Mouse (Mus musculus): Measurements from ENCODE around the gene Rbm47.

DNA sequence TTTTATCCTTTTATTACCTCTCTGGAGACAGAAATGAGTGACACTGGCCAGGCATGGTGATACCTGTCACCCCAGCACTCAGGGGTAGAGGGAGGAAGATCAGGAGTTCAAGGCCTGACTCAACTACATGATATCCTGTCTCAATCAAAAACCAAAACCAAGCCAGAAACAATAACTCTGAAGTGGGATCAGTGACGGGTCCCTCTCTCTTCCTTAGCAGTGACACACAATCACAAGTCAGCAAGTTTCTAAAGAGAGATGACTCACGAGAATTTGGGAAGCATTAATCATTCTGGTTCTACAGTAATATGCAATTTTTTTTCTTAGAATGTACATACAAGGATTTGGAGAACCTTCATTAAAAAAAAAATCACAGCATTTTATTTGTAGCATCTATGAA, 199.7 kb downstream of the Rbm47 start:
- TF ChIP-seq POLR2A (IDR thresholded peaks at IDR 0.05; ENCODE audit: borderline replicate concordance, extremely low read depth, low read depth, low read length) = no peak
- no peak for TF ChIP-seq CTCF (IDR thresholded peaks at IDR 0.05; ENCODE audit: insufficient read depth, low read length)
